Mouse (Mus musculus): ENCODE data around the gene Eef1akmt2. TPM values are rescaled to one million over a fixed set of nuclear protein-coding genes. Genes with fewer than 3 reads are reported as not detected.
A peak's percentile ranks its signal among the peaks of the same experiment; 100 is the strongest.

Eef1akmt2 gene
- polyA plus RNA-seq (2015; fragmentation: Nextera tagmentation; extraction: Ambion mirVana), result 62.3 and 63.3 TPM in 2 replicates

DNA sequence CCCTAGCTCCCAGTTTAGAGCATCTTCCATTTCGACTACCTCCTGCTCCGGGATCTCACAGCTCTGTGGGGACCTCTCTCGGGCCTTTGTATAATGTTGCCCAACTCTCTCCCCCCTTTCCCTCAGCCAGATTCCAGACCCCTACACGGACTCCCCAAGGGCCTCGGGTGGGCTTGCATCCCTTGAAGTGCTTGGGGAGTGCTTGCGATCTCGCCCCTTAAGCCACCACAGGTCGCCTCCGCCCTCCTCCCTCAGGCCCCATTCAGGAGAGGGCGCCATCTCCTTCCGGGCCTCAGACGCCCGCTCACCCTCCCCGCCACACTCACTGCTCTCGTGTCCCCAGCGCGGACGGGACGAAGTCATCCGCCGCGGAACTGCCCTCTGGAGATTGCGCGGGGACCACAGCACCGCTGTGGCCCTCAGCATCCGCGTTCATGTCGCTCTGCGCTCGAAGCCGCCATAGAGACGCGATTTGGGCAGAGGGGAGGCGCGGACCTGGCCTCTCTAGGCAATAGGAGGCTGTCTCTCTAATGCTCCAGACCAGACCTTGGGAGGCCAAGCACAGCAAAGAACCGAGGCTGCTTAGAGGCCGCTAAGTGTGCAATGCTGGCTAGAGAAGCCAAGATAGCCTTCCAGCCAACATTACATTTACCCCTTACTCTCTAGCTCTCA is at the start of gene Eef1akmt2:
Gene Eef1akmt2, minus strand, starts transcription at position 501 of the 672 bp plus-strand sequence.
- Histone ChIP-seq H3K9me3 (no peaks in the 10 kb centered on the region), H3K4me2 (peak within 1 kb of the TSS; percentile 59), H3K4me3 (replicated peaks) (peak within 1 kb of the TSS; percentile 77), H3K27ac (peak within 1 kb of the TSS; percentile 96), H3K36me3 (peaks cover 13% of the 10 kb centered on the region; the same call in 1 of the 2 replicates), H3K27me3 (replicated peaks) (no peaks in the 10 kb centered on the region), H3K4me1 (no peaks in the 10 kb centered on the region), H3K9ac (peak within 1 kb of the TSS; percentile 82)
- WGBS, result under 1% methylated on average over 37 of the region's 37 CpGs
- peak; percentile 93 for ATAC-seq (ENCODE audit: insufficient read depth, low FRiP score, low read depth)

DNA sequence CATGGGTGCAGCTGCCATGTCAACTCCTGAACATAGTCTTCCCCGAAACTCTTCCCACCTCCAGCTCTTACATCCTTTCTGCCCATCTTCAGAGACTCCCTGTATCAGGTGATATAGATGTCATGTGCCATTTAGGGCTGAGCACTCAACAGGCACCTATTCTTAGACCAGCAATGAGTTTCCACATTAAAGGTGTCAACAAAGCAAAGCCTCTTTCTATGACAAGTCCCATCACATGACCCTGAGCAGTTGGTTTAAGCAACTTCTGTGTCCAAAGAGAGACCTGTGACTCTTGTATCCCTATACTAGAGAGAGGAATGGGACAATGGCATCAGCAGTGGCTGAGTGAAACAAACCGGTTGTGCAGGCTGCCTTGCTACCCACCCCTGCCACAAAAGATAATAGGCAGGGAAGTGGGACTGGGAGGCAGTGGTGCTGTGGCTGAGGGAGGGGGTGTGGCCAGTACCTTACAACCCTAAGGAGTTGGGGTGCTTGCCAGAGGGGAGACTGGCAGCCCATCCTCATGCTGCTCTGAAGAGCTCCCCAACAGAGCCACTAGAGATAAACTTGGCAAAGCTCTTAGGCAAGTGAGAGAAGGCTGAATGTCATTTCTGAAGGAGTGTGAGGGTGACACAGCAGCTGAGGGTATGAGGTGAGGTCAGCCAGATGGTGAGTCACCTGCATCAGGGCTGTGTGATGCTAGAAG is 48.5 kb upstream of the Eef1akmt2 start:
- 57% methylated on average over 2 of the region's 2 CpGs for WGBS
- Histone ChIP-seq H3K4me2 (no peak overlapping the region), H3K27ac (0 out of 2 replicates have a peak overlapping the region, but pooled peaks have one; percentile 8), H3K4me1 (no peaks in the 10 kb centered on the region), H3K27me3 (replicated peaks) (no peaks in the 10 kb centered on the region), H3K9me3 (no peaks in the 10 kb centered on the region), H3K4me3 (replicated peaks) (no peak overlapping the region), H3K36me3 (no peaks in the 10 kb centered on the region), H3K9ac (no peak overlapping the region)
- ATAC-seq (ENCODE audit: insufficient read depth, low FRiP score, low read depth), result peak; percentile 83

DNA sequence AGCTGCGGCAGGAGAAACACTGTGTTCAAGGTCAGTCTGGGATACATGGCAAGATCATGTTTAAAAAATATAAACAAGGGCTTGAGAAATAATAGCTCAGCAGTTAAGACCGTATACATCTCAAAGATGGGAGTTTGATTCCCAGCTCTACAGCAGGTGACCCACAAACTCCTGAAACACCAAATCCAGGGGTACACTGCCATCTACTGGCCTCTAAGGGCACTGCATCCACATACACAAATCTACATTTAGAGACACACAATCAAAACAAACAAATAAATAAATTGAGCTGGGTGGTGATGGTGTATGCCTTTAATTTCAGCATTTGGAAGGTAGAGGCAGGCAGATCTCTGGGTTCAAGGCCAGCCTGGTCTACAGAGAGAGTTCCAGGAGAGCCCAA is 45.8 kb upstream of the Eef1akmt2 start:
- no peak for ATAC-seq (ENCODE audit: insufficient read depth, low FRiP score, low read depth)
- 85% methylated on average over 2 of the region's 2 CpGs for WGBS

DNA sequence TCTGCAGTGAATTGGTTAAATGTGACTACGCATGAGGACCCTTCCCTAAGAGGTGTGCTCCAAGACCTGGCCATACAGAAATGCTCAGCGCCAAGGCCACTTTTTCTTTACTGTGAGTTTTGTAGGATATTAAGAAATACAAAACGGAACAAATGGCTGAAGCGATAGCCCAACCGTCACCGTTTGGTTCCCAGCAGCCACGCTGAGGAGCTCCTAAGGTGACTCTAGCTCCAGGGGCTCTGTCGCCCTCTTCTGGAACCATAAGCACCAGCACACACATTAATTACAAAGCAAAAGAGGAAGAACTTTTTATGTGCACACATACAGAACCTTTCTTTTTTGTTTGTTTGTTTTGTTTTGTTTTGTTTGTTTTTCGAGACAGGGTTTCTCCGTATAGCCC is 44.8 kb upstream of the Eef1akmt2 start:
- Histone ChIP-seq H3K9me3 (no peaks in the 10 kb centered on the region), H3K4me2 (no peak overlapping the region), H3K36me3 (no peaks in the 10 kb centered on the region), H3K9ac (no peak overlapping the region), H3K27ac (no peak overlapping the region), H3K4me1 (no peaks in the 10 kb centered on the region), H3K27me3 (replicated peaks) (no peaks in the 10 kb centered on the region), H3K4me3 (replicated peaks) (no peak overlapping the region)
- no peak for ATAC-seq (ENCODE audit: insufficient read depth, low FRiP score, low read depth)
- WGBS, result 84% methylated on average over 10 of the region's 10 CpGs

More for the DNA sequence above, 45.8 kb upstream of the Eef1akmt2 start:
- Histone ChIP-seq H3K9me3 (no peaks in the 10 kb centered on the region), H3K27me3 (replicated peaks) (no peaks in the 10 kb centered on the region), H3K36me3 (no peaks in the 10 kb centered on the region), H3K4me3 (replicated peaks) (no peak overlapping the region), H3K4me2 (no peak overlapping the region), H3K27ac (no peak overlapping the region), H3K4me1 (no peaks in the 10 kb centered on the region), H3K9ac (no peak overlapping the region)

DNA sequence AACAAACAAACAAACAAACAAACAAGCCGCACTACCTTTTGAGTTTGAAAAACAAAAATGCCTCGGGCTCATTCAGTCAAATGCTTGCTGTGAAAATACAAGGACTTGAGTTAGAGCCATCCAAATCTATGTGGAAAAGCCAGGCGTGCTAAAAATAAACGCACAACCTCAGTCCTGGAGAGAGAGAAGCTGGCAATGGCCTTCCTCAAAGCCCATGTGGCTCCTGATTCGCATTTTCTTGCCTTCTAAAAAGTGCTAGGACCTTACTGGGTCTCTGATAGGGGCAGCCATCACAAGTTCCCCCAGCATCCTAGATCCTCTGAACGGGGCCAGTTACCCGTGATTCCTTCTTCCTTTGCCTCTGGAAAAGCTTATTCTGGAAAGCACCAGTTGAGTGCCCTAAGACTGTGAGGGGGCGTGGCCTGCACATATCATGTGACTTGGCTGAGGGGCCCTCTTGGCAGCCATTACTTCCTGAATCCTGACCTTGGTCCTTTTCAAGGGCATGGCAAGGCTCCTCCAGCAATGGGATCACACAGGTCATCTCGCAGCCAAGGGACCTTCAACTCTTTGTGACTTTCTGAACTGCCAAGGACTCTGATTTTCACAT is 43.8 kb upstream of the Eef1akmt2 start:
- ATAC-seq (ENCODE audit: insufficient read depth, low FRiP score, low read depth), result no peak
- no peaks in the 10 kb centered on the region for H3K4me1 ChIP-seq
- H3K27me3 ChIP-seq (replicated peaks), result no peaks in the 10 kb centered on the region
- H3K4me3 ChIP-seq (replicated peaks), result no peak overlapping the region
- 91% methylated on average over 9 of the region's 9 CpGs for WGBS
- no peak overlapping the region for H3K27ac ChIP-seq
- H3K9me3 ChIP-seq, result no peaks in the 10 kb centered on the region
- no peak overlapping the region for H3K4me2 ChIP-seq
- no peak overlapping the region for H3K9ac ChIP-seq
- no peaks in the 10 kb centered on the region for H3K36me3 ChIP-seq

DNA sequence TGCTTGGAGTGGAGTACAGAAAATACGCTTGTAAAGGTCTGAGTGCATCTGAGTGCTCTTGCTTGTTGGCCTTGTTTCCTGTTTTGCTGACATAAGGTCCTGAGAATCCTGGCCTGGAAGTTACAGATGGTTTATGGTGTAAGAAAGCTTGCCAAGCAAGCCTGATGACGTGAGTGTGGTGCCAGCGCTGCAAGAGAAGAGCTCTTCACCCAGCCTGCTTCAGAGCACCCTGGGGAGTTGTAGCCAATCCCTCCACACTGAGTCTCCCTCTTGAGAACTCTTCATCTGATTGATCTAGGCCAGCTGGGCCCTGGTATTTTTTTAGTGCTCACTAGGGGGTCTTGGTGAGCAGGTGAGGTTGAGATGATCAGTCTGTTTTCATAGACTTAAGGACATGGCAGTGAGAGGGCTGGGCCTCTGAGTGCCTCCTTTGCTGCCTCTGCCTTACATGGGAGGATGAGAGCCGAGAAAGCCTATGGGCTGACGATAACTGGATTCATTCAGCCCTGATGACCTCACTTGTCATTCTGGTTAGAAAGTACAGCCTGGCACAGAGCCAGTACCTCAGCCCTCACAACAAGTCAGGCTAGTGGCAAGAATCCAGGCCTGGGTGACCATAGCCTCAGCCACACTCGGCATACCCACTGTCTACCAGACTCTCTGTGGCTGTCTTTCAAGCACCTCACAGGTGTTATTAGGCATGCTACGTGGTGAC is 42.5 kb upstream of the Eef1akmt2 start:
- H3K27ac ChIP-seq, result no peak overlapping the region
- 55% methylated on average over 7 of the region's 7 CpGs for WGBS

DNA sequence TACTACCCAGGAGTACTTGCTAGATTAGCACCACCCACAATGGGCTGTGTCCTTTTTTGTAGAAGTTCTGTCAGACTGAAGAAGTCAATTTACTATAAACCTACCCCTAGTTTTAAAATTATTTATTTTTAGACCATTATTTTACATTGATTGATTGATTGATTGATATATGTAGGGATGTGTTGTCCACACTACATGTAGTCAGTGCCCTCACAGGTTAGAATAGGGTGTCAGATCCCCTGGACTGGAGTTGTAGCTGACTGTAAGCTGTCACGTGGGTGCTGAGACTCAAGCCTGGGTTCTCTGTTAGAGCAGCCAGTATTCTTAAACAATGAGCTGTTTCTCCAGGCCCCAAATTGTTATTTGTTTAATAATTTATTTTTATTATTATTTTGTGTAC is 40.9 kb upstream of the Eef1akmt2 start:
- H3K4me2 ChIP-seq, result no peak overlapping the region
- H3K27ac ChIP-seq, result no peak overlapping the region
- H3K4me3 ChIP-seq (replicated peaks), result no peak overlapping the region
- 83% methylated on average over 1 of the region's 1 CpGs for WGBS
- H3K27me3 ChIP-seq (replicated peaks), result no peaks in the 10 kb centered on the region
- no peak overlapping the region for H3K9ac ChIP-seq
- H3K9me3 ChIP-seq, result no peaks in the 10 kb centered on the region
- no peaks in the 10 kb centered on the region for H3K4me1 ChIP-seq
- no peak for ATAC-seq (ENCODE audit: insufficient read depth, low FRiP score, low read depth)
- no peaks in the 10 kb centered on the region for H3K36me3 ChIP-seq

More for the DNA sequence above, 42.5 kb upstream of the Eef1akmt2 start:
- Histone ChIP-seq H3K4me2 (no peak overlapping the region), H3K9ac (no peak overlapping the region), H3K9me3 (no peaks in the 10 kb centered on the region), H3K27me3 (replicated peaks) (no peaks in the 10 kb centered on the region), H3K36me3 (no peaks in the 10 kb centered on the region), H3K4me3 (replicated peaks) (no peak overlapping the region), H3K4me1 (no peaks in the 10 kb centered on the region)
- no peak for ATAC-seq (ENCODE audit: insufficient read depth, low FRiP score, low read depth)

DNA sequence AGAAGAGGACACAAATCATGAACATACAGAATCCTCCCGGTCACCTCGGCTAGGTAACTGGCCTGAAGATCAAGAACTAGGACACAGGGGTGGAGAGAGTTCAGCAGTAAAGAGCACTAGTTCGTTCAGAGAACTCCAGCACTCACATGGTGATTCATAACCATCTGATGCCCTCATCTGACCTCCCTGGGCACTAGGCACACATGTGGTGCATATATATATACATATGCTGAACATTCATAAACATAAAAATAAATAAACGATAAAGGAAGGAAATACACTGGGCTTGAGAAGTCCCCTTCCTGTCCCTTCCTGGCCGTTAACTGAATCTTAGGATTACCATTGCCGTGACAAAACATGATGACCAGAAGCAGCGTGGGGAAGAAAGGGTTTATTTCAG is 40.3 kb upstream of the Eef1akmt2 start:
- H3K27ac ChIP-seq, result no peak overlapping the region
- no peak overlapping the region for H3K4me2 ChIP-seq
- H3K9ac ChIP-seq, result no peak overlapping the region
- no peaks in the 10 kb centered on the region for H3K36me3 ChIP-seq
- no peak for ATAC-seq (ENCODE audit: insufficient read depth, low FRiP score, low read depth)
- H3K27me3 ChIP-seq (replicated peaks), result no peaks in the 10 kb centered on the region
- no peaks in the 10 kb centered on the region for H3K4me1 ChIP-seq
- WGBS, result 56% methylated on average over 7 of the region's 7 CpGs
- H3K9me3 ChIP-seq, result no peaks in the 10 kb centered on the region
- H3K4me3 ChIP-seq (replicated peaks), result no peak overlapping the region

DNA sequence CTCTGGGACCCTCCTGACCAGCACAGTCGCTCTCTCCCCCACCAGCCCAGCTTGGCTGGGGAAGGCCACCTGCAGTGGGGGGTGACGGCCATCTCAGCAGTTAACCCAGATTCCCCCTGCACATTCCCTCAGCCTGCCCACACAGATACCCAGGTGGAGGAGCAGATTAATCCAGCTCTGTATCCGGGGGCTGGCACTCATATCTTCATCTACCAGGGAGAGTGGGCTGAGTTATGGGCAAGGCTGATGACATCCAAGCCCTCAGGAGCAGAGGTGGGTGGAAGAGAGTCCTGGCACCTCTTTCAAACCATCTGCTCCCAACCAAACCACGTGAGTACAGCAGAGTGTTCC is 39.8 kb upstream of the Eef1akmt2 start:
- WGBS, result 58% methylated on average over 4 of the region's 4 CpGs

DNA sequence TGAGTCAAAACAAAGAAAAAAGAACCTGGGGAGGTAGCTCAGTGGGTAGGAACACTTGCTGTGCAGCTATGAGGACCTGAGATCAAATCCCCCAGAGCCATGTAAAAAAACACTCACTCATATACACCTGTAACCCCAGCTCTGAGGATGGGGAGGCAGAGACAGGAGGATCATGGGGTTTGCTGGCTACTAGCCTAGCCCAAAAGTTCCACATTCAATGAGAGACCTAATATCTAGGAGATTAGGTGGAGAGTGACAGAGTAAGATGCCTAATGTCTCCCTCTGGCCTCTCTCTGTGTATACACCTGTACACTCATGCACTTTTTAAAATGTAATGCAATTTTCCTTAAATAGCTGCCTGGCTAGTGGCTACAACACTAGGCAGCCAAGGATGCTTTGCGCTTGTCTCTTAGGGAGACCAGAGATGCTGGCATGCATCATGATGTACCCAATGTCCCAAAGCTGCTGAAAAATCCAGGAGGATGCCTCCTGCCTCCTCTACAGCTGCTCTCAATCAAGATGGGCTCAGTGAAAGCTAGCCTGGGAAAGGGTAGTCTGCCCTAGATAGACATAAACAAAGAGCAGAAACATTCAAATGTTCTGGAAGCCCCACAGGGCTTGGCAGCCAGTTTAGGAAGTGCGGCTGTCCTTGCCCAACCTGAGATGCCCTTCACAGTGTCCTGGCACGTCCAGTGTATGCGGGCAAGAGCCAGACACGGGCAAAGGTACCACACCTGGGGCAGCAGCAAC is 39.3 kb upstream of the Eef1akmt2 start:
- Histone ChIP-seq H3K4me3 (replicated peaks) (no peak overlapping the region), H3K9me3 (no peaks in the 10 kb centered on the region), H3K4me2 (no peak overlapping the region), H3K27ac (no peak overlapping the region), H3K9ac (no peak overlapping the region), H3K4me1 (no peaks in the 10 kb centered on the region), H3K27me3 (replicated peaks) (no peaks in the 10 kb centered on the region), H3K36me3 (no peaks in the 10 kb centered on the region)
- ATAC-seq (ENCODE audit: insufficient read depth, low FRiP score, low read depth), result no peak
- 81% methylated on average over 5 of the region's 5 CpGs for WGBS

More for the DNA sequence above, 39.8 kb upstream of the Eef1akmt2 start:
- Histone ChIP-seq H3K9me3 (no peaks in the 10 kb centered on the region), H3K9ac (no peak overlapping the region), H3K36me3 (no peaks in the 10 kb centered on the region), H3K4me1 (no peaks in the 10 kb centered on the region), H3K4me2 (no peak overlapping the region), H3K27me3 (replicated peaks) (no peaks in the 10 kb centered on the region), H3K27ac (no peak overlapping the region), H3K4me3 (replicated peaks) (no peak overlapping the region)
- no peak for ATAC-seq (ENCODE audit: insufficient read depth, low FRiP score, low read depth)

DNA sequence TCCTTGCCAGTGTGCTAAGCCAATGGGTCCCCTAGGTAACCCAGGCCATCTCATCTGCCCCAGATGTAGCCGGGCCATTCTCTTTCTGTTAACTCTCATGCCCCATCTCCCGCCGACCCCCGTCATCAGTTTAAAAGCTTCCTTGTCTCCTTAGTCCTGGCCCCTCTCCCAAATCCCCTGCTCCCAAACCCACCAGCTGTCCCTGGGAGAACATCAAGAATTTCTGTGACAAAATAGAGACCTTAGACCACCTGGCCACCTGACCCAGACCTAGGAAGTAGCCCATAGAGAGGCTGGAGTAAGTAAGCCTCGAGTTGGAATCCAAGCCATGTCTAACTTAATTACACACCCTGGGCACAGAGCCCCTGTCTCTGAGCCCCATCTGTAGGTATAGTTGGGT is 37.7 kb upstream of the Eef1akmt2 start:
- Histone ChIP-seq H3K27ac (no peak overlapping the region), H3K4me1 (no peaks in the 10 kb centered on the region), H3K9me3 (no peaks in the 10 kb centered on the region), H3K4me2 (no peak overlapping the region), H3K36me3 (no peaks in the 10 kb centered on the region), H3K4me3 (replicated peaks) (no peak overlapping the region), H3K9ac (no peak overlapping the region), H3K27me3 (replicated peaks) (no peaks in the 10 kb centered on the region)
- no peak for ATAC-seq (ENCODE audit: insufficient read depth, low FRiP score, low read depth)
- 86% methylated on average over 5 of the region's 5 CpGs for WGBS
